Mouse (Mus musculus): ENCODE data around the gene Grip1.

Grip1 gene

GRCm38 (mm10) chr10:119980032-119980431 is 526.4 kb downstream of the Grip1 start:
- peak; percentile 28 for DNase-seq

- DNase-seq: no peak
Measured at GRCm38 (mm10) chr10:119984299-119984698, 530.7 kb downstream of the Grip1 start.

- DNase-seq: no peak
Measured at GRCm38 (mm10) chr10:119998475-119998874, 544.8 kb downstream of the Grip1 start.

GRCm38 (mm10) chr10:120002149-120002548 is 548.5 kb downstream of the Grip1 start:
- no peak for DNase-seq

GRCm38 (mm10) chr10:120004096-120004495 is 550.5 kb downstream of the Grip1 start:
- DNase-seq: no peak

- DNase-seq: no peak
Measured at GRCm38 (mm10) chr10:120005581-120005980, 552.0 kb downstream of the Grip1 start.

GRCm38 (mm10) chr10:120012331-120012730 is 558.7 kb downstream of the Grip1 start:
- DNase-seq: no peak

GRCm38 (mm10) chr10:120015117-120015516 is 561.5 kb downstream of the Grip1 start:
- DNase-seq: no peak

- peak; percentile 54 for DNase-seq
Measured at GRCm38 (mm10) chr10:120026437-120026836, 572.8 kb downstream of the Grip1 start.

- DNase-seq: no peak
Measured at GRCm38 (mm10) chr10:120030901-120031300, 577.3 kb downstream of the Grip1 start.

- no peak for DNase-seq
Measured at GRCm38 (mm10) chr10:120031316-120031715, 577.7 kb downstream of the Grip1 start.

- DNase-seq: no peak
Measured at GRCm38 (mm10) chr10:120033866-120034265, 580.2 kb downstream of the Grip1 start.

GRCm38 (mm10) chr10:120035211-120035733 is 581.6 kb downstream of the Grip1 start:
- peak; percentile 43 for DNase-seq

- DNase-seq: peak; percentile 53
Measured at GRCm38 (mm10) chr10:120035824-120036223, 582.2 kb downstream of the Grip1 start.

GRCm38 (mm10) chr10:120038194-120038593 is 584.6 kb downstream of the Grip1 start:
- no peak for DNase-seq

GRCm38 (mm10) chr10:120044237-120044636 is 590.6 kb downstream of the Grip1 start:
- DNase-seq: no peak

- DNase-seq: no peak
Measured at GRCm38 (mm10) chr10:120044714-120045234, 591.1 kb downstream of the Grip1 start.

- no peak for DNase-seq
Measured at GRCm38 (mm10) chr10:120060579-120061237, 607.1 kb downstream of the Grip1 start.

- no peak for DNase-seq
Measured at GRCm38 (mm10) chr10:120061238-120062130, 607.9 kb downstream of the Grip1 start.

- DNase-seq: peak; percentile 65
Measured at GRCm38 (mm10) chr10:120064424-120064823, 610.8 kb downstream of the Grip1 start.

- no peak for DNase-seq
Measured at GRCm38 (mm10) chr10:120066319-120066718, 612.7 kb downstream of the Grip1 start.

GRCm38 (mm10) chr10:120077850-120078249 is 624.2 kb downstream of the Grip1 start:
- peak; percentile 29 for DNase-seq

- no peak for DNase-seq
Measured at GRCm38 (mm10) chr10:120092548-120092947, 638.9 kb downstream of the Grip1 start.

GRCm38 (mm10) chr10:120095136-120095535 is 641.5 kb downstream of the Grip1 start:
- no peak for DNase-seq
